Mouse (Mus musculus): ENCODE measurements at regions not wholly inside any gene's neighbourhood (a gene's known extent, or its start where the extent isn't known, plus 50 kb on each side); places are given as distances from the start of the nearest gene placed in this dataset.
"Not testable (repeated sequence)": the region's sequence is repeated elsewhere in the genome, so short reads cannot be mapped to it uniquely, and the experiment has no call there.

- no peak overlapping the region for H3K4me3 ChIP-seq
- H3K4me2 ChIP-seq (replicated peaks), result no peak overlapping the region
- H3K4me1 ChIP-seq, result peaks cover 16% of the 10 kb centered on the region
- no peaks in the 10 kb centered on the region for H3K9me3 ChIP-seq
- peak; percentile 96 for ATAC-seq (replicated peaks)
- WGBS, result 18% methylated on average over 9 of the region's 9 CpGs
- H3K9ac ChIP-seq (replicated peaks), result no peak overlapping the region
- no peaks in the 10 kb centered on the region for H3K27me3 ChIP-seq
- peak overlapping the region; percentile 85 for H3K27ac ChIP-seq (replicated peaks)
- H3K36me3 ChIP-seq, result no peaks in the 10 kb centered on the region
Observed at GRCm38 (mm10) chr17:13583475-13584233, 176.7 kb upstream of the Afdn start.

DNA sequence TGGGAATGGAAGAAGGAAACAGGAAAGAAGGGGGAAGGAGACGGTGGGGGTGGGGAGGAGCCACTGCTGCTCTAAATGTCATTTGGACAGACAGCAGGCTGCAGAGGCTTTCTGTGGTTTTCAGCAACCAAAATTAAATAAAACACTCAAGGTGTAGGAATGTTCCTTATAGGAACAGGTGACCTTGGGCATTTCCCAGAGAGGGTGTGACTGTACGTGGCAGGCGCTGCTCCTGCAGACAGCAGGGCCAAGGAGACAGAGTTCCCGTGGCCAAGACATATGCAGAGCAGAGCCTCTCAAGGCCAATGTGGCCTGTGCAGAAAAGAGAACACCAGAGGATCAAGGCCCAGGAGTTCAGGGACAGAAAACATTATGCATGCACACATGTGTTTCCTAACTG is 175.9 kb upstream of the Afdn start:
- H3K4me1 ChIP-seq, result peaks cover 16% of the 10 kb centered on the region
- H3K4me3 ChIP-seq, result no peak overlapping the region
- H3K36me3 ChIP-seq, result no peaks in the 10 kb centered on the region
- H3K4me2 ChIP-seq (replicated peaks), result no peak overlapping the region
- WGBS, result 71% methylated on average over 4 of the region's 4 CpGs
- H3K27me3 ChIP-seq, result no peaks in the 10 kb centered on the region
- H3K9ac ChIP-seq (replicated peaks), result no peak overlapping the region
- peak overlapping the region; percentile 85 for H3K27ac ChIP-seq (replicated peaks)
- peak; percentile 30; the same call in 1 of the 2 replicates for ATAC-seq (replicated peaks)
- no peaks in the 10 kb centered on the region for H3K9me3 ChIP-seq

DNA sequence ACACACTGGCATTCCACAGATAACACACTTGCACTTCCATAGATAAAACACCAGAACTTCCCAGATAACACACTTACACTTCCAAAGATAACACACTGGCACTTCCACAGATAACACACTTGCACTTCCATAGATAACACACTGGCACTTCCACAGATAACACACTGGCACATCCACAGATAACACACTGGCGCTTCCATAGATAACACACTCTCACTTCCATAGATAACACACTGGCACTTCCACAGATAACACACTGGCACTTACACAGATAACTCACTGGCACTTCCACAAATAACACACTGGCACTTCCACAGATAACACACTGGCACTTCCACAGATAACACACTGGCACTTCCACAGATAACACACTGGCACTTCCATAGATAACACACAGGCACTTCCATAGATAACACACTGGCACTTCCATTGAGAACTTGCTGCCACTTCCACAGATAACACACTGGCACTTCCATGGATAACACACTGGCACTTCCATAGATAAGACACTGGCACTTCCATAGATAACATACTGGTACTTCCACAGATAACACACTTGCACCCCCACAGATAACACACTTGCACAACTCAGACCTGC is 170.0 kb upstream of the Afdn start:
- WGBS, result 77% methylated on average over 1 of the region's 1 CpGs
- H3K27ac ChIP-seq (replicated peaks); ATAC-seq (replicated peaks); H3K4me1 ChIP-seq; H3K36me3 ChIP-seq; H3K4me2 ChIP-seq (replicated peaks); H3K27me3 ChIP-seq; H3K4me3 ChIP-seq; H3K9ac ChIP-seq (replicated peaks); H3K9me3 ChIP-seq: not testable (repeated sequence)

All from forebrain, embryonic 15.5 days (tissue).